Mouse (Mus musculus) bone marrow, adult 2 months (tissue): ENCODE measurements around the gene Liph. TPM values are rescaled to one million over a fixed set of nuclear protein-coding genes. Genes with fewer than 3 reads are reported as not detected.

Experiments used
- H3K27ac ChIP-seq: fragments of 200-500 bp; 2 replicates; pipeline ENCODE4 v1.5.1; 2012; ENCODE audit warnings: low read depth, mild to moderate bottlenecking, control low read depth, inconsistent platforms, low read length; ENCODE audit not compliant: control insufficient read depth, poor library complexity, insufficient read depth
- H3K4me1 ChIP-seq: fragments of 200-500 bp; 2 replicates; pipeline ENCODE4 v1.6.1; 2011; ENCODE audit warnings: low read length; ENCODE audit not compliant: control insufficient read depth, insufficient read depth
- H3K4me3 ChIP-seq: fragments of 200-500 bp; replicated peaks from 2 replicates; pipeline ENCODE3; 2011; ENCODE audit warnings: mild to moderate bottlenecking, low read depth, low read length, control low read depth; ENCODE audit not compliant: control insufficient read depth
- CTCF ChIP-seq: fragments of 200-500 bp; IDR thresholded peaks from 2 replicates; pipeline ENCODE4 v1.5.1; 2011; ENCODE audit warnings: low read length, control low read depth; ENCODE audit not compliant: control insufficient read depth, insufficient read depth
- POLR2A ChIP-seq: fragments of 200-500 bp; IDR thresholded peaks from 2 replicates; pipeline ENCODE4 v1.6.1; 2011; ENCODE audit warnings: low read depth, mild to moderate bottlenecking, control low read depth, low read length, borderline replicate concordance; ENCODE audit not compliant: control insufficient read depth
- WGBS: fragments of 180-500 bp; shearing (Covaris S2); methylation state at CpG from one replicate; pipeline ENCODE4 v1.1.7; 2018; 5-methylcytosine and 5-hydroxymethylcytosine counted together
- polyA plus RNA-seq: library from polyadenylated mRNA; stranded (reverse); fragments of >200 nt; gene quantifications from 2 replicates; pipeline ENCODE4 v1.2.4, GENCODE M21; 2011; ENCODE audit warnings: low replicate concordance; ENCODE audit not compliant: missing spikeins, insufficient read depth, insufficient read length

Liph gene
- polyA plus RNA-seq, 1 experiment = 0.92 TPM

DNA sequence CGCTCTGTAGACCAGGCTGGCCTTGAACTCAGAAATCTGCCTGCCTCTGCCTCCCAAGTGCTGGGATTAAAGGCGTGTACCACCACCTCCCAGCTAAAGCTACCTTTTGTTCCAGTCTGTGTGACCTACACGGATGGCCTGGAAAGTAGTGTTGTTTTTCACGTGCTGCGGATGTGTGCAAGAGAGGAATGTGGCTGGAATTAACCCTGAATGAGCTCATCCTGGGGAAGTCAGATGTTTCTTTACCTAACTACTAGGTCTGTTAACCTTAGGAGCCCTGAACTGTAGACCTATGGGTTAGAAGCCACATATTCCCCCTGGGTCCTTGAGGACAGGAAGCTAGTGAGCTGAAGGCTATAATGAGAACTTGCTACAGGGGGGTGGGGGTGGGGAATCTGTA lies 7.5 kb downstream of the Liph start:
- no peak for TF ChIP-seq CTCF
- no peak for TF ChIP-seq POLR2A
- H3K27ac ChIP-seq = no peak overlapping the region
- no peak overlapping the region for H3K4me3 ChIP-seq
- WGBS = 67% methylated on average over 5 of the region's 5 CpGs
- no peaks in the 10 kb centered on the region for H3K4me1 ChIP-seq

DNA sequence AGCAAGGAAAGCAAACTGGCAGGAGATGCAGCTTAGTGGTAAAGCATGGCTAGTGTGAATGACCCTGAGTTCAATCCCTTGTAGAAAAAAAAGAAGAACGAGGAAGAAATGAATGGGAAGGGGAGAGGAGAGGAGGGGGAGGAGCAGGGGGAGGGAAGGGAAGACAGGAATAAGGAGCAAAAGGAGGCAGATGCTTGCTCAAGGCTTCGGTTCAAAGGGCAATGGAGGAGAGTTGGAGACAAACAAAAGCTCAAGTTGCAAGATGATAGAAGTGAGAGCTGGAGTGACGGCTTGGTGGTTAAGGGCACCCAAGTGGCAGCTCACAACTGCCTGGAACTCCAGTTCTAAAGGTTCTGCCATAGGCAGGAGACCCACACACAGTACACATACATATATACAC lies 9.3 kb downstream of the Liph start:
- H3K4me1 ChIP-seq = no peaks in the 10 kb centered on the region
- TF ChIP-seq CTCF (no peak), POLR2A (no peak)
- WGBS = 69% methylated on average over 3 of the region's 3 CpGs
- H3K27ac ChIP-seq = no peak overlapping the region
- H3K4me3 ChIP-seq = no peak overlapping the region

DNA sequence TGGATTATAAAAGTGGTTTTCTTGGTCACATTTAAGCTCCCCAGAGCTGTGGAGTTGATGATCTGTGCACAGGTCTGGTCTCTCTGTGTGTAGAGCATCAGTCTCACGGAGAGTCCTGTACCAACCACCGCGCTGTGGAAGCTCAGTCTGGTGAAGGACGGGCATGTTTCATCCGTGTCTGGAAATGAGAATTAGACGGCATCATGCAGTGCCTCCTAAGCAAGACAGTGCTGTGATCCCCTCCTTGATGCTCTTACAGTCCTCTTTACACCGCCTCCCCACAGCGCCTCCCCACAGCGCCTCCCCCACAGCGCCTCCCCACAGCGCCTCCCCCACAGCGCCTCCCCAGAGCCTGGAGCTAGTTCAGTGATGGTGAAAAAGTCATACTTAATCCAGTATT lies 11.4 kb downstream of the Liph start:
- TF ChIP-seq CTCF (no peak), POLR2A (no peak)
- H3K4me3 ChIP-seq = no peak overlapping the region
- H3K27ac ChIP-seq = no peak overlapping the region
- H3K4me1 ChIP-seq = no peaks in the 10 kb centered on the region
- whole genome bisulfite sequencing = 91% methylated on average over 12 of the region's 12 CpGs

DNA sequence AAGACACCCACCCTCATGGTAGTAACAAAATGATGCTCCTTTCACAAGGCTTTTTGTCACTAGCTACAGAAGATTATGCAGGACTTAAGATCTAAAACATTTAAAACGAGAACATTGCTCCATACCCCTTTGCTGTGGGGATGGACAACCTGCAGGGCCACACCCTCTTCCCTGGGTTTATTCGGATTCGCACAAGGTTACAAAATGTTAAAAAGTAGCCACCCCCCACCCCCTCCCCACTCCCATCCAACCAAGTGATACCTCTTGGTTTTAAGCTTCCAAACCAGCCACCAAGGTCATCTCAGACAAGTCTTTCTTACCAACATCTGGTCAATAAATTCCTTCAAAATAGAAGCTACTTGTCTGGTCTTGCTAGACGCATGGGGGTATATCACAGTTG lies 11.9 kb downstream of the Liph start:
- WGBS = 88% methylated on average over 4 of the region's 4 CpGs
- no peak overlapping the region for H3K27ac ChIP-seq
- no peaks in the 10 kb centered on the region for H3K4me1 ChIP-seq

DNA sequence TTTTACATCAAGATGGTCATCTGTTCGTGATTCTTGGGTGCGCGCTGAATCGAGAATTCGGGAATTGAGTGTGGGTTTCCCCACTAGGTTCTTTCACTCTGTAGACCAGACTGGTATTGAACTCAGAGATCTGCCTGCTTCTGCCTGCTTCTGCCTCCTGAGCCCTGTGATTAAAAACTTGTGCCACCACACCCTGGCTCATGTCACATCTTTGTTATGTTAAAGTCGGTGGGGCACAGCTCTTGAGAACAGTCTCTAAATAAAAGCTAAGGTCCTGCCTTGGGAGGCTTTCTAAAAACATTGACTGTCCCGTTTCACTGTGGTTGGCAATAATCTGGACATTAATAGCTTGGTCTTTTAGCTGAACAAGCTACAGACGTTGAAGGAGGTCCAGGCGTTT lies 12.3 kb downstream of the Liph start:
- no peaks in the 10 kb centered on the region for H3K4me1 ChIP-seq
- WGBS = 92% methylated on average over 9 of the region's 9 CpGs
- TF ChIP-seq CTCF (no peak), POLR2A (no peak)
- H3K4me3 ChIP-seq = no peak overlapping the region
- no peak overlapping the region for H3K27ac ChIP-seq

More for the DNA sequence above, 11.9 kb downstream of the Liph start:
- no peak for TF ChIP-seq CTCF
- TF ChIP-seq POLR2A = no peak
- H3K4me3 ChIP-seq = no peak overlapping the region

DNA sequence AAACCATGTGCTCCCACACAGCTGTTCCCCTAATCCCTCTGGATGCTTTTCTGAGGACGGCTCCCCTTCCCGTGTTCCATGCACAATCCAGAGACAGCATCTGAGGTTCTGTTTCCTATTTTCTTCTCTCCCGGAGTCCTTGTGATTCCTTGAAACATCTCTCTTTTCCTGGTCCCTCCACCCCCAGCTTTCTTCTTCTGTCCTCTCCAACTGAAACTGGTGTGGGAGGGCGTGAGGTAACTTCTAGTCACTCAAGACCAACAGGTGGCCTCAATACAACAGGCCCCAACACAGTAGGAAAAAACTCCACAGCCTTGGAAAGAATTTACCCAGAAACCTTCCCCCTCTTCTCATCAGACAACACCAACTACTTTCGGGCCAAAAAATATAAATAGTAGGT lies 18.1 kb downstream of the Liph start:
- H3K27ac ChIP-seq = no peak overlapping the region
- 81% methylated on average over 5 of the region's 5 CpGs for WGBS
- no peak overlapping the region for H3K4me3 ChIP-seq
- no peaks in the 10 kb centered on the region for H3K4me1 ChIP-seq
- no peak for TF ChIP-seq CTCF
- no peak for TF ChIP-seq POLR2A

DNA sequence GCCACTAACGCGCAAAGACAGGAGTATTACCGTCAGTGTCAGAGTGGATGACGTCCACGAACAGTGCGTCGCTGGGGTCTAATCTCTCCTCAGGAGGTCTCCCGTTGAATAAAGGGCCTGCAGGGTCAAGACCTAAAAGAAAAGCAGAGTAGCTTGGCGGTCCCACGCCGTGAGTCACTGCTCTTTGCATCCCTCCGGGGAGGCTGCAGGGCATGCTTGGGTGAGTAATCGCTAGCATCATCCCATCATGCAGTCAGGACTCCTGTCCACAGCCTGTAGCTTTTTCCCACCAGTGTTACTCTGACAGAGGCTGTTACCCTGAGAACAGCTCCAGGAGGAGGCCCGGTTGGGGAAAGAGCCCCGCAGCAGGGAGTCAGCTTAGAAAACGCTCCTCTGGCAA lies 19.3 kb downstream of the Liph start:
- H3K27ac ChIP-seq = no peak overlapping the region
- TF ChIP-seq POLR2A (no peak), CTCF (no peak)
- H3K4me1 ChIP-seq = no peaks in the 10 kb centered on the region
- 33% methylated on average over 16 of the region's 16 CpGs for WGBS
- H3K4me3 ChIP-seq = no peak overlapping the region

DNA sequence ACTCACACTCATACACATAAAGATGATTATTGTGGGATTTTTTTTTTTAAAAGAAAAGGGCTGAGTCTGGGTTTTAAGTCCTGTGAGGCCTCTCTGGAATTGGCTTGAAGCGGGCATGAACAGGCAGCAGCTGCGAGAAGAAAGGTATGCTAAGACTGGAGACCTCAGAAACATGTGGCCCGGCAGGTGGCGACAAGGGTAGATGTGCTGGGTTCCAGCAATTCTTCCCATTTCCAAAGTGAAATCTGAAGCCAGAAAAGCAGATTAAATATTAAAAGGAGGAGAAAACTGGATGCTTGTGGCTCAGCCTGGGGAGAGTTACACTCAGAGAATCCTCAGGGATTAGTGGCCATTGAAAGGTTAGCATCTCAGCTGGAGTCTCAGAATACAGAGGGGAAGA lies 24.0 kb downstream of the Liph start:
- H3K27ac ChIP-seq = no peak overlapping the region
- 84% methylated on average over 4 of the region's 4 CpGs for WGBS
- H3K4me1 ChIP-seq = no peaks in the 10 kb centered on the region
- H3K4me3 ChIP-seq = no peak overlapping the region
- TF ChIP-seq CTCF (no peak), POLR2A (no peak)

DNA sequence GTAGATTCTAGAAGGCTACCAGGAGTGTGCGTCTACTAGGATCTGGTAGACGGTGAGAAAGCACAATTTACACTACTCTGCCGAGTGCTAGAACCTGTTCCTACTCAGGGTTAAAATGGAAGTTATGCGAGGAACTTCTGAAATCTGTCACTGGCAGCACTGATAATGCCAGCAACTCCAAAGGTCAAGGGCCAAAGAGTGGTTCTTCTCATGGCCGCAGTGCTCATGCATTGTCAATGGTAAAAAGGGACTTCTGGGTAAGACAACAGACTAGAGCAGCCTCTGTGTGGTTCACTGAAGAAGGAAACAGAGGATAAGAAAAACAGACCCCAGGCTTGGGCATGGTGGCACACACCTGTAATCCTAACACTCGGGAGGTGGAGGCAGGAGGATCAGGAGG lies 24.9 kb downstream of the Liph start:
- Histone ChIP-seq H3K27ac (no peak overlapping the region), H3K4me1 (no peaks in the 10 kb centered on the region), H3K4me3 (no peak overlapping the region)
- TF ChIP-seq POLR2A (no peak), CTCF (no peak)
- WGBS = 88% methylated on average over 6 of the region's 6 CpGs

DNA sequence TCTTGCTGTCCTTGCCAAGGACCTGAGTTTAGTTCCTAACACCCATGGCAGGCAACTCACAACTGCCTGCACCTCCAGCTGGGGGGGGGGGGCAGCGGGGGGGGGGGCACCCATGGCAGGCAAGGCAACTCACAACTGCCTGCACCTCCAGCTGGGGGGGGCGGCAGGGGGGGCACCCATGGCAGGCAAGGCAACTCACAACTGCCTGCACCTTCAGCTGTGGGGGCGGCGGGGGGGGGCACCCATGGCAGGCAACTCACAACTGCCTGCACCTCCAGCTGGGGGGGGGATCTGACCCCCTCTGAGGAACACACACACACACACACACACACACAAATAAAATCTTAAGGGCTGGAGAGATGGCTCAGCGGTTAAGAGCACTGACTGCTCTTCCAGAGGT lies 25.6 kb downstream of the Liph start:
- TF ChIP-seq CTCF (no peak), POLR2A (no peak)
- WGBS = 75% methylated on average over 5 of the region's 5 CpGs
- Histone ChIP-seq H3K4me1 (no peaks in the 10 kb centered on the region), H3K27ac (no peak overlapping the region), H3K4me3 (no peak overlapping the region)
